Mouse (Mus musculus) heart, embryonic 14.5 days (tissue): Measurements from ENCODE around the gene Elfn1. TPM values are rescaled to one million over a fixed set of nuclear protein-coding genes. Genes with fewer than 3 reads are reported as not detected.

Experiments
- ATAC-seq: fragments of 200-750 bp; cut with Nextera tagmentation; 2 replicates; pipeline ENCODE4 v1.8.0; 2017; ENCODE audit warnings: low read depth, moderate TSS enrichment; ENCODE audit not compliant: insufficient number of reproducible peaks, insufficient read depth, low FRiP score
- H3K27ac ChIP-seq, 2 experiments: fragments of 200-500 bp in 1 of 2; fragments of 300-500 bp in 1 of 2; sonication (generic) in 1 of 2; replicated peaks in 1 of 2; 2 replicates each; pipeline ENCODE4 v1.5.1; 2012 to 2014; ENCODE audit warnings: low read depth in 2 of 2, low read length in 2 of 2, control low read depth in 1 of 2, mild to moderate bottlenecking in 1 of 2, mixed read lengths in 1 of 2; ENCODE audit not compliant: control insufficient read depth in 1 of 2, insufficient read depth in 1 of 2
- H3K27me3 ChIP-seq: fragments of 300-500 bp; sonication (generic); 2 replicates; pipeline ENCODE4 v1.6.1; 2014; ENCODE audit warnings: mild to moderate bottlenecking, low read length, control low read depth; ENCODE audit not compliant: control insufficient read depth, insufficient read depth
- H3K36me3 ChIP-seq: fragments of 300-500 bp; sonication (generic); 2 replicates; pipeline ENCODE4 v1.6.1; 2014; ENCODE audit warnings: mild to moderate bottlenecking, control low read depth, low read length, mixed read lengths; ENCODE audit not compliant: control insufficient read depth, insufficient read depth
- H3K4me1 ChIP-seq, 2 experiments: fragments of 200-500 bp in 1 of 2; fragments of 300-500 bp in 1 of 2; sonication (generic) in 1 of 2; 2 replicates each; pipeline ENCODE4 v1.6.1; 2012 to 2014; ENCODE audit warnings: low read length in 2 of 2, control low read depth in 1 of 2, mixed read lengths in 1 of 2; ENCODE audit not compliant: control insufficient read depth in 2 of 2, insufficient read depth in 2 of 2
- H3K4me2 ChIP-seq: fragments of 300-500 bp; sonication (generic); 2 replicates; pipeline ENCODE4 v1.6.1; 2014; ENCODE audit warnings: mild to moderate bottlenecking, low read length
- H3K4me3 ChIP-seq, 2 experiments: fragments of 200-500 bp in 1 of 2; fragments of 300-500 bp in 1 of 2; sonication (generic) in 1 of 2; 2 replicates each; pipeline ENCODE4 v1.5.1; 2012 to 2014; ENCODE audit warnings: low read length in 2 of 2, mild to moderate bottlenecking in 2 of 2, control low read depth in 1 of 2, low read depth in 1 of 2, moderate library complexity in 1 of 2; ENCODE audit not compliant: control insufficient read depth in 1 of 2, insufficient read depth in 1 of 2
- H3K9ac ChIP-seq: fragments of 300-500 bp; sonication (generic); 2 replicates; pipeline ENCODE4 v1.6.1; 2014; ENCODE audit warnings: mild to moderate bottlenecking, low read length
- H3K9me3 ChIP-seq: fragments of 300-500 bp; sonication (generic); 2 replicates; pipeline ENCODE4 v1.6.1; 2016; ENCODE audit warnings: low read length, control low read depth; ENCODE audit not compliant: control insufficient read depth
- WGBS: fragments of 180-500 bp; shearing (Covaris S2); extraction: QIAGEN DNeasy Blood & Tissue Kit; methylation state at CpG from one replicate; pipeline ENCODE4 v1.1.7; 2014; 5-methylcytosine and 5-hydroxymethylcytosine counted together
- polyA plus RNA-seq: library from polyadenylated mRNA; unstranded; fragments of >200 nt; fragmentation: Nextera tagmentation; extraction: Ambion mirVana; gene quantifications from 2 replicates; pipeline ENCODE4 v1.2.1, GENCODE M21; 2014

Gene Elfn1
- polyA plus RNA-seq: 0.07 TPM in 1 of 2 replicates, not detected in the other

- peaks cover 93% of the 10 kb centered on the region for H3K27me3 ChIP-seq
- no peaks in the 10 kb centered on the region for H3K36me3 ChIP-seq
- H3K9ac ChIP-seq: peak within 1 kb of the TSS; percentile 64
- H3K4me3 ChIP-seq: peak within 1 kb of the TSS; percentile 51 to 67
- WGBS: under 1% methylated on average over 30 of the region's 33 CpGs
- no peak for ATAC-seq
- peak within 1 kb of the TSS; percentile 99 for H3K4me2 ChIP-seq
- peaks cover 3 to 28% of the 10 kb centered on the region in 2 experiments; a peak in 3 of 4 replicates for H3K4me1 ChIP-seq
- no peak within 1 kb of the TSS for H3K27ac ChIP-seq
- no peaks in the 10 kb centered on the region for H3K9me3 ChIP-seq
Measured at GRCm38 (mm10) chr5:139907714-139908242, at the start of gene Elfn1. Elfn1 (plus strand) TSS chr5:139907943.

GRCm38 (mm10) chr5:139860328-139861104 is 47.2 kb upstream of the Elfn1 start:
- Histone ChIP-seq H3K4me3 (no peak overlapping the region), H3K27ac (no peak overlapping the region), H3K9ac (no peak overlapping the region), H3K4me2 (no peak overlapping the region), H3K27me3 (peaks cover 7% of the 10 kb centered on the region; the same call in 1 of the 2 replicates), H3K36me3 (no peaks in the 10 kb centered on the region), H3K4me1 (no peaks in the 10 kb centered on the region), H3K9me3 (no peaks in the 10 kb centered on the region)
- WGBS: 58% methylated on average over 15 of the region's 15 CpGs
- no peak for ATAC-seq

GRCm38 (mm10) chr5:139862759-139863158 is 45.0 kb upstream of the Elfn1 start:
- no peaks in the 10 kb centered on the region for H3K36me3 ChIP-seq
- H3K4me2 ChIP-seq: no peak overlapping the region
- no peak overlapping the region for H3K9ac ChIP-seq
- no peaks in the 10 kb centered on the region for H3K4me1 ChIP-seq
- ATAC-seq: peak; percentile 57; the same call in 1 of the 2 replicates
- H3K27me3 ChIP-seq: peaks cover 7% of the 10 kb centered on the region; the same call in 1 of the 2 replicates
- no peak overlapping the region for H3K27ac ChIP-seq
- 38% methylated on average over 4 of the region's 4 CpGs for WGBS
- H3K4me3 ChIP-seq: no peak overlapping the region
- no peaks in the 10 kb centered on the region for H3K9me3 ChIP-seq

- WGBS: 18% methylated on average over 4 of the region's 4 CpGs
Measured at GRCm38 (mm10) chr5:139870886-139871285, 36.9 kb upstream of the Elfn1 start.

GRCm38 (mm10) chr5:139871526-139871925 is 36.2 kb upstream of the Elfn1 start:
- H3K4me1 ChIP-seq: peaks cover 2 to 6% of the 10 kb centered on the region in 2 experiments; a peak in 3 of 4 replicates
- no peak for ATAC-seq
- H3K27me3 ChIP-seq: no peaks in the 10 kb centered on the region
- H3K9ac ChIP-seq: no peak overlapping the region
- no peak overlapping the region for H3K4me3 ChIP-seq
- no peak overlapping the region for H3K27ac ChIP-seq
- H3K4me2 ChIP-seq: no peak overlapping the region
- no peaks in the 10 kb centered on the region for H3K36me3 ChIP-seq
- no peaks in the 10 kb centered on the region for H3K9me3 ChIP-seq
- WGBS: 85% methylated on average over 1 of the region's 1 CpGs

More at GRCm38 (mm10) chr5:139870886-139871285, 36.9 kb upstream of the Elfn1 start:
- Histone ChIP-seq H3K27me3 (no peaks in the 10 kb centered on the region), H3K27ac (no peak overlapping the region), H3K4me2 (no peak overlapping the region), H3K9me3 (no peaks in the 10 kb centered on the region), H3K4me3 (no peak overlapping the region), H3K36me3 (no peaks in the 10 kb centered on the region), H3K9ac (no peak overlapping the region), H3K4me1 (peaks cover 2 to 6% of the 10 kb centered on the region in 2 experiments; a peak in 3 of 4 replicates)
- no peak for ATAC-seq

- 54% methylated on average over 7 of the region's 7 CpGs for WGBS
- H3K36me3 ChIP-seq: no peaks in the 10 kb centered on the region
- H3K4me1 ChIP-seq: no peaks in the 10 kb centered on the region
- H3K9ac ChIP-seq: no peak overlapping the region
- 0 out of 2 replicates have a peak, but pooled peaks cover 3% of the 10 kb centered on the region for H3K9me3 ChIP-seq
- no peak overlapping the region for H3K4me3 ChIP-seq
- no peak for ATAC-seq
- no peak overlapping the region for H3K27ac ChIP-seq
- H3K27me3 ChIP-seq: no peaks in the 10 kb centered on the region
- H3K4me2 ChIP-seq: no peak overlapping the region
Measured at GRCm38 (mm10) chr5:139877563-139877962, 30.2 kb upstream of the Elfn1 start.

GRCm38 (mm10) chr5:139879694-139880093 is 28.0 kb upstream of the Elfn1 start:
- H3K9ac ChIP-seq: no peak overlapping the region
- no peak overlapping the region for H3K4me2 ChIP-seq
- H3K36me3 ChIP-seq: no peaks in the 10 kb centered on the region
- no peak overlapping the region for H3K27ac ChIP-seq
- no peak overlapping the region for H3K4me3 ChIP-seq
- H3K27me3 ChIP-seq: no peaks in the 10 kb centered on the region
- 0 out of 2 replicates have a peak, but pooled peaks cover 7% of the 10 kb centered on the region for H3K9me3 ChIP-seq
- no peaks in the 10 kb centered on the region for H3K4me1 ChIP-seq
- no peak for ATAC-seq
- WGBS: 63% methylated on average over 5 of the region's 5 CpGs
